Mouse (Mus musculus): ENCODE results near the gene Csf3. TPM values are rescaled to one million over a fixed set of nuclear protein-coding genes. Genes with fewer than 3 reads are reported as not detected.
"Not testable (repeated sequence)": the region's sequence is repeated elsewhere in the genome, so short reads cannot be mapped to it uniquely, and the experiment has no call there.

Gene Csf3
- total and polyA plus RNA-seq, 2 experiments from 2014 or later: not detected

GRCm38 (mm10) chr11:98725926-98726506 is 25.0 kb downstream of the Csf3 start:
- ATAC-seq (no peak), DNase-seq (ENCODE audit: low spot score) (no peak)
- Histone ChIP-seq H3K9me3 (ENCODE audit: low read length) (no peaks in the 10 kb centered on the region), H3K4me2 (ENCODE audit: low read depth, low read length) (no peak overlapping the region), H3K27me3 (ENCODE audit: insufficient read depth, low read length) (no peaks in the 10 kb centered on the region), H3K9ac (replicated peaks; ENCODE audit: low read length) (no peak overlapping the region), H3K4me3 (ENCODE audit: low read length) (no peak overlapping the region), H3K4me1 (ENCODE audit: insufficient read depth, low read length) (peaks cover 4% of the 10 kb centered on the region), H3K36me3 (ENCODE audit: insufficient read depth, low read length) (peaks cover 20% of the 10 kb centered on the region), H3K27ac (no peak overlapping the region)
- TF ChIP-seq CTCF (IDR thresholded peaks at IDR 0.05; ENCODE audit: low read depth): no peak
- WGBS: 94% methylated on average over 15 of the region's 15 CpGs

DNA sequence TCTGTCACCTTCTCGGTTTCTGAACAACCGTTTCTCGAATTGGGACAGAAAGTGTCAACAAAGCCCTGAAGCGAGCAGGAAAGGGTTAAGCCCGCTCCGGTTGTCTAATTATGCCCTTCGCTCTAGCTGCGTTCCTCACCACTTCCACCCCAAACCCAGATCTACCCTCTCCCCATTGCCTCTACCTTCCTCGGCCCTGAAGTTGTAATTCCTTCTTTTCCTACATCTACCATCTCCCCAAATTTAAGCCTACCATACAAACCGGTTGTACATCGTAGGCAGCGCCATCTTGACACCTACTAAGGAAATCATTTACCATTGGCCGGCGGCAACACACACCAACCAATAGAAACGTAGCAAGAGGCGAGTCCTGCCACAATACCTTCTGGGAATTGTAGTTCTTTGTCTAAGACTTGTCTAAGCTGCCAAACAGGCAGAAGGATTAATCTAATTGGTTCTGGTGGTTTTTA is 28.1 kb downstream of the Csf3 start, which contains the start of gene Med24:
Gene Med24, minus strand, starts transcription at position 317 of the 470 bp plus-strand sequence.
- peak within 1 kb of the TSS; percentile 57 for H3K9ac ChIP-seq (replicated peaks; ENCODE audit: low read length)
- H3K27me3 ChIP-seq (ENCODE audit: insufficient read depth, low read length): no peaks in the 10 kb centered on the region
- under 1% methylated on average over 16 of the region's 16 CpGs for WGBS
- H3K4me2 ChIP-seq (ENCODE audit: low read depth, low read length): peak within 1 kb of the TSS; percentile 87
- ATAC-seq: peak; percentile 94
- H3K9me3 ChIP-seq (ENCODE audit: low read length): no peaks in the 10 kb centered on the region
- peaks cover 4% of the 10 kb centered on the region for H3K4me1 ChIP-seq (ENCODE audit: insufficient read depth, low read length)
- no peak for TF ChIP-seq CTCF (IDR thresholded peaks at IDR 0.05; ENCODE audit: low read depth)
- peak; percentile 96 for DNase-seq (ENCODE audit: low spot score)
- peak within 1 kb of the TSS; percentile 60 for H3K4me3 ChIP-seq (ENCODE audit: low read length)
- H3K27ac ChIP-seq: peak within 1 kb of the TSS; percentile 83
- H3K36me3 ChIP-seq (ENCODE audit: insufficient read depth, low read length): peaks cover 20% of the 10 kb centered on the region

GRCm38 (mm10) chr11:98730727-98731126 is 29.7 kb downstream of the Csf3 start:
- no peaks in the 10 kb centered on the region for H3K27me3 ChIP-seq (ENCODE audit: insufficient read depth, low read length)
- ATAC-seq (0 out of 2 replicates have a peak, but pooled peaks have one; percentile 20), DNase-seq (ENCODE audit: low spot score) (no peak)
- 51% methylated on average over 4 of the region's 4 CpGs for WGBS
- no peak overlapping the region for H3K9ac ChIP-seq (replicated peaks; ENCODE audit: low read length)
- H3K9me3 ChIP-seq (ENCODE audit: low read length): no peaks in the 10 kb centered on the region
- TF ChIP-seq CTCF (IDR thresholded peaks at IDR 0.05; ENCODE audit: low read depth): no peak
- H3K4me1 ChIP-seq (ENCODE audit: insufficient read depth, low read length): peaks cover 4% of the 10 kb centered on the region
- no peak overlapping the region for H3K4me2 ChIP-seq (ENCODE audit: low read depth, low read length)
- H3K36me3 ChIP-seq (ENCODE audit: insufficient read depth, low read length): peaks cover 16% of the 10 kb centered on the region
- no peak overlapping the region for H3K4me3 ChIP-seq (ENCODE audit: low read length)
- peak overlapping the region; percentile 22; the same call in 1 of the 2 replicates for H3K27ac ChIP-seq

- no peak for TF ChIP-seq CTCF (IDR thresholded peaks at IDR 0.05; ENCODE audit: low read depth)
- DNase-seq (ENCODE audit: low spot score) (peak; percentile 77), ATAC-seq (0 out of 2 replicates have a peak, but pooled peaks have one; percentile 42)
- Histone ChIP-seq H3K9ac (replicated peaks; ENCODE audit: low read length) (0 out of 2 replicates have a peak overlapping the region, but pooled peaks have one; percentile 17), H3K27ac (peak overlapping the region; percentile 22; the same call in 1 of the 2 replicates), H3K9me3 (ENCODE audit: low read length) (no peaks in the 10 kb centered on the region), H3K36me3 (ENCODE audit: insufficient read depth, low read length) (peaks cover 12% of the 10 kb centered on the region), H3K4me3 (ENCODE audit: low read length) (no peak overlapping the region), H3K27me3 (ENCODE audit: insufficient read depth, low read length) (no peaks in the 10 kb centered on the region), H3K4me2 (ENCODE audit: low read depth, low read length) (no peak overlapping the region), H3K4me1 (ENCODE audit: insufficient read depth, low read length) (peaks cover 4% of the 10 kb centered on the region)
- 34% methylated on average over 5 of the region's 5 CpGs for WGBS
Measured at GRCm38 (mm10) chr11:98731134-98731533, 30.1 kb downstream of the Csf3 start.

DNA sequence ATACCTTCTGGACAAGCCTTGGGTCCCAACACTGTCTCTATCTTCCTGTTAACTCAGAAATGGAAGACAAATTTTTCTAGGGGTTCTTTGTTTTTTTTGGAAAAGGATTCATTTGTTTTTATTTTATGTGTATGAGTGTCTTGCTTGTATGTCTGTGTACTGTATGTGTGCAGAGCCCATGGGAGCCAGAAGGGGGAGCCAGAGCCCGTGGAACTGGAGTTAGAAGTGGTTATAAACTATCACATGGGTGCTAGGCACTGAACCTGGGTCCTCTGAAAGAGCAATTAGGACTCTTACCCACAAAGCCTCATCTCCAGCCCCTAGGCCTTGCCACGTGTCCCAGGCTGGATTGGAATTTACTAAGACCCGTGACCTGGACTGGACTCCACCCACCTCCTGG is 33.0 kb downstream of the Csf3 start:
- Histone ChIP-seq H3K27me3 (ENCODE audit: insufficient read depth, low read length) (no peaks in the 10 kb centered on the region), H3K36me3 (ENCODE audit: insufficient read depth, low read length) (no peaks in the 10 kb centered on the region), H3K4me2 (ENCODE audit: low read depth, low read length) (no peak overlapping the region), H3K27ac (no peak overlapping the region), H3K9ac (replicated peaks; ENCODE audit: low read length) (no peak overlapping the region), H3K9me3 (ENCODE audit: low read length) (no peaks in the 10 kb centered on the region), H3K4me3 (ENCODE audit: low read length) (no peak overlapping the region), H3K4me1 (ENCODE audit: insufficient read depth, low read length) (peaks cover 12% of the 10 kb centered on the region)
- WGBS: 82% methylated on average over 3 of the region's 3 CpGs
- DNase-seq (ENCODE audit: low spot score) (no peak), ATAC-seq (no peak)
- TF ChIP-seq CTCF (IDR thresholded peaks at IDR 0.05; ENCODE audit: low read depth): no peak

GRCm38 (mm10) chr11:98735111-98735510 is 34.0 kb downstream of the Csf3 start:
- Histone ChIP-seq H3K9ac (replicated peaks; ENCODE audit: low read length) (no peak overlapping the region), H3K4me3 (ENCODE audit: low read length) (no peak overlapping the region), H3K36me3 (ENCODE audit: insufficient read depth, low read length) (no peaks in the 10 kb centered on the region), H3K27me3 (ENCODE audit: insufficient read depth, low read length) (no peaks in the 10 kb centered on the region), H3K27ac (no peak overlapping the region), H3K9me3 (ENCODE audit: low read length) (no peaks in the 10 kb centered on the region), H3K4me1 (ENCODE audit: insufficient read depth, low read length) (peaks cover 20% of the 10 kb centered on the region), H3K4me2 (ENCODE audit: low read depth, low read length) (no peak overlapping the region)
- no peak for DNase-seq (ENCODE audit: low spot score)
- no peak for ATAC-seq
- TF ChIP-seq CTCF (IDR thresholded peaks at IDR 0.05; ENCODE audit: low read depth): no peak
- WGBS: 95% methylated on average over 4 of the region's 4 CpGs

- no peak overlapping the region for H3K9ac ChIP-seq (replicated peaks; ENCODE audit: low read length)
- H3K4me1 ChIP-seq (ENCODE audit: insufficient read depth, low read length): peaks cover 31% of the 10 kb centered on the region
- no peaks in the 10 kb centered on the region for H3K27me3 ChIP-seq (ENCODE audit: insufficient read depth, low read length)
- ATAC-seq (no peak), DNase-seq (ENCODE audit: low spot score) (no peak)
- no peak for TF ChIP-seq CTCF (IDR thresholded peaks at IDR 0.05; ENCODE audit: low read depth)
- 84% methylated on average over 1 of the region's 1 CpGs for WGBS
- H3K36me3 ChIP-seq (ENCODE audit: insufficient read depth, low read length): no peaks in the 10 kb centered on the region
- no peaks in the 10 kb centered on the region for H3K9me3 ChIP-seq (ENCODE audit: low read length)
- no peak overlapping the region for H3K27ac ChIP-seq
- no peak overlapping the region for H3K4me3 ChIP-seq (ENCODE audit: low read length)
- no peak overlapping the region for H3K4me2 ChIP-seq (ENCODE audit: low read depth, low read length)
Measured at GRCm38 (mm10) chr11:98736176-98736575, 35.1 kb downstream of the Csf3 start.

- not testable (repeated sequence) for H3K4me2 ChIP-seq (ENCODE audit: low read depth, low read length); ATAC-seq
- WGBS: 100% methylated on average over 2 of the region's 2 CpGs
Measured at GRCm38 (mm10) chr11:98737220-98737619, 36.2 kb downstream of the Csf3 start.

More at GRCm38 (mm10) chr11:98737220-98737619, 36.2 kb downstream of the Csf3 start:
- not testable (repeated sequence) for H3K27ac ChIP-seq; H3K9ac ChIP-seq (replicated peaks; ENCODE audit: low read length); H3K36me3 ChIP-seq (ENCODE audit: insufficient read depth, low read length); DNase-seq (ENCODE audit: low spot score); H3K27me3 ChIP-seq (ENCODE audit: insufficient read depth, low read length); H3K9me3 ChIP-seq (ENCODE audit: low read length); H3K4me3 ChIP-seq (ENCODE audit: low read length)
- H3K4me1 ChIP-seq (ENCODE audit: insufficient read depth, low read length): peaks cover 31% of the 10 kb centered on the region

Data from hindbrain, postnatal 0 days (tissue).